Mouse (Mus musculus): ENCODE data around the gene Clpsl2.
"Not testable (repeated sequence)": the region's sequence is repeated elsewhere in the genome, so short reads cannot be mapped to it uniquely, and the experiment has no call there.

Gene Clpsl2

GRCm38 (mm10) chr17:28520561-28520960 is 28.6 kb upstream of the Clpsl2 start:
- no peak for DNase-seq (ENCODE audit: extremely low read depth, insufficient read length, low spot score)

GRCm38 (mm10) chr17:28521071-28521726 is 28.0 kb upstream of the Clpsl2 start:
- DNase-seq (ENCODE audit: extremely low read depth, insufficient read length, low spot score) = no peak

- DNase-seq (ENCODE audit: extremely low read depth, insufficient read length, low spot score) = no peak
These were observed 27.3 kb upstream of the Clpsl2 start for GRCm38 (mm10) chr17:28521920-28522319.

- DNase-seq (ENCODE audit: extremely low read depth, insufficient read length, low spot score) = no peak
These were observed 26.4 kb upstream of the Clpsl2 start for GRCm38 (mm10) chr17:28522623-28523354.

- DNase-seq (ENCODE audit: extremely low read depth, insufficient read length, low spot score) = no peak
These were observed 25.7 kb upstream of the Clpsl2 start for GRCm38 (mm10) chr17:28523355-28524008.

- DNase-seq (ENCODE audit: extremely low read depth, insufficient read length, low spot score) = no peak
These were observed 25.1 kb upstream of the Clpsl2 start for GRCm38 (mm10) chr17:28524009-28524695.

- no peak for DNase-seq (ENCODE audit: extremely low read depth, insufficient read length, low spot score)
These were observed 24.3 kb upstream of the Clpsl2 start for GRCm38 (mm10) chr17:28524831-28525430.

GRCm38 (mm10) chr17:28527184-28528042 is 21.8 kb upstream of the Clpsl2 start:
- no peak for DNase-seq (ENCODE audit: extremely low read depth, insufficient read length, low spot score)

GRCm38 (mm10) chr17:28528043-28528351 is 21.2 kb upstream of the Clpsl2 start:
- peak; percentile 53 for DNase-seq (ENCODE audit: extremely low read depth, insufficient read length, low spot score)

- DNase-seq (ENCODE audit: extremely low read depth, insufficient read length, low spot score) = no peak
These were observed 20.1 kb upstream of the Clpsl2 start for GRCm38 (mm10) chr17:28529116-28529515.

- DNase-seq (ENCODE audit: extremely low read depth, insufficient read length, low spot score) = no peak
These were observed 18.7 kb upstream of the Clpsl2 start, which contains the start of gene Armc12 for GRCm38 (mm10) chr17:28530506-28530905. Armc12 (plus strand) TSS chr17:28530806.

- peak; percentile 45 for DNase-seq (ENCODE audit: extremely low read depth, insufficient read length, low spot score)
These were observed 17.3 kb upstream of the Clpsl2 start for GRCm38 (mm10) chr17:28531946-28532345.

GRCm38 (mm10) chr17:28532557-28532956 is 16.7 kb upstream of the Clpsl2 start:
- no peak for DNase-seq (ENCODE audit: extremely low read depth, insufficient read length, low spot score)

- no peak for DNase-seq (ENCODE audit: extremely low read depth, insufficient read length, low spot score)
These were observed 15.9 kb upstream of the Clpsl2 start for GRCm38 (mm10) chr17:28533327-28533726.

- no peak for DNase-seq (ENCODE audit: extremely low read depth, insufficient read length, low spot score)
These were observed 11.3 kb upstream of the Clpsl2 start for GRCm38 (mm10) chr17:28537881-28538280.

- no peak for DNase-seq (ENCODE audit: extremely low read depth, insufficient read length, low spot score)
These were observed 2.3 kb upstream of the Clpsl2 start for GRCm38 (mm10) chr17:28546925-28547324.

- no peak for DNase-seq (ENCODE audit: extremely low read depth, insufficient read length, low spot score)
These were observed 661 bp upstream of the Clpsl2 start for GRCm38 (mm10) chr17:28548550-28548949.

- DNase-seq (ENCODE audit: extremely low read depth, insufficient read length, low spot score) = peak; percentile 82
These were observed 4.0 kb downstream of the Clpsl2 start for GRCm38 (mm10) chr17:28553040-28553793.

- not testable (repeated sequence) for DNase-seq (ENCODE audit: extremely low read depth, insufficient read length, low spot score)
These were observed 4.8 kb downstream of the Clpsl2 start for GRCm38 (mm10) chr17:28554021-28554420.

All from 3134 (cell line).